Mouse (Mus musculus): Measurements from ENCODE around the gene Trp73.
A peak's percentile ranks its signal among the peaks of the same experiment; 100 is the strongest.

Trp73 gene

GRCm38 (mm10) chr4:154140182-154140212, at the start of gene Trp73:
Gene Trp73, minus strand, starts transcription at chr4:154140208.
- no peak for DNase-seq (ENCODE audit: low read depth, low spot score)

- no peak for DNase-seq (ENCODE audit: low read depth, low spot score)
Measured at GRCm38 (mm10) chr4:154188948-154189347, 48.9 kb upstream of the Trp73 start.

DNA sequence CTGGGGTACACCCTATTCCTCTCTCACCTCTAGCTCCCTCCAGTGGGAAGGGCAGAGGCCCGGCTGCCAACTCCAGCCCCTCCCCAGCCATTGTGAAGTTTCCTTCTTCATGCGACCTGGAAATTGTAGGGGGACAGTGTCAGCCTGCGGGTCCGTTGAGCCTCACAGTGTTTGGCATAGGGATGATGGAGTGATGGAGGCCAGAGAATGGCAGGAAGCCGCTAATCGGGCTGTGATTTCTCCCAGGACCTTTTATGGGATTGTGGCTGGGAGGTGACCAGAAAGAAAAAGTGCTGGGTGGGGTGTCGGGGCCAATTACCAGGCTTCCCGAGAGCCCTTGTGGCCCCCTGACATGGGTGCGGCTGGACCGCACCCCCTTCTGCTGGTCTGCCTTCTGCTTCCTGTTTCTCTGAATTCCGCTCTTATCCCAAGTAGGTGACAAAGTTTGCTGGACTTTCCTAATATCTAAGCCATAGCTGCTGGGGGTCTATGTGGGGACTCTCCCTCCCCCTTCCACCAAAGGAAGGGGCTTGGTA, 46.1 kb upstream of the Trp73 start:
- DNase-seq (ENCODE audit: low read depth, low spot score) = no peak

DNA sequence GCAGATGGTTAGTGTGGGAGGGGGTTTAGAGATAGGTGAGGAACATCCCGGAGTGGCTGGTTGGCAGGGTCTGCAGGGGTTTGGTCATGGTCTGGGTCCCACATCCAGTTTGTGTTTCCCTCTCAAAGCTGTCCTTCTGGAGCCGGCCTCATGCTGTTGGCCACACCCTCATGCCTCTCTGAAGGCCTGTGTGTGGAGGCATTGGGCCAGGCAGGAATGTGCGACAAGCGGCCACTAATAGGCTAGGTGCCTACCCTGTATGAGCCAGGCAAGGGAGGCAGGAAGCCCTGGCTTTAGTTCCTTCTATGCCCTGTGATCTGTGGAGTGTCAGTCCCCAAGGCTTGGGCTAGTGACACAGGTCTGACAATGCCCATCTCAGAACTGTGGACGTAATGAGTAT, 45.0 kb upstream of the Trp73 start:
- no peak for DNase-seq (ENCODE audit: low read depth, low spot score)

GRCm38 (mm10) chr4:154183566-154183965, 43.6 kb upstream of the Trp73 start:
- no peak for DNase-seq (ENCODE audit: low read depth, low spot score)

DNA sequence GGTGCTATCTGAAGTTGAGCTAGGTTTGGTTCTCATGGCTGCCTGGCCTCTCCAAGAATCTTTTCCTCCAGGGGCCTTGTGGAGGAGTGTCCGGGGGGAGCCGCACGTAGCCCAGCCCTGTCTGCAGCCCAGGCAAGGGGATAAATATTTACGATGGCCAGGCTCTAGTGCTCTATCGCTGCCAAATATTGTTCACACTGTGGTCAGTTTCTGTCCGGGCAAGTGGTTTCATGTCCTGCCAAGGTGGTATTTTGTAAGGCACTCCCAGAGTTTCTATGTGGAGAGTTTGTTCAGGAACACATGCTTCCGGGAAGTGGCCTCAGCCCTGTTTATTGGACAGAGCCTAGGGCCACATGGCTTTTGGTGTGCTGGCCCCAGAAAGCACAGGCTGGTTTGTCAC, 41.0 kb upstream of the Trp73 start:
- DNase-seq (ENCODE audit: low read depth, low spot score) = no peak

DNA sequence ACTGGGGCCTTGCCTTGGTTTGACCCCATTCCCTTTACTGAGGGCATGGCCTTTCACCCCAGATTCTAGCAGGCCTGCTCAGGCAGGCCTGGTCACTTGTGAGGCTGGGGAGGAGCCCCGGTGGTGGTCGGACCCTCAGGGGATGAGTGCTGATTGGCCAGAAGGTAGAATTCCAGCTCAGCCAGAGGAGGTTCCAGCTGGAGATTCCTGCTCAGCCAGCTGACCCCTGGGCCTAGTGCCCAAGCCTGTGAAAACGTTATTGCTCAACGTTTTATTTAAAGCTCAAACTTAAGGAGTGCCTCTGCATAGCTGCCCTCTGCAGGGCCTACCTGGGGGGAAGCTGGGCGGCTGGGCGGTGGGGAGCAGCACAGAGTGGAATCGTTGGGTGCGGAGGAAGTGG, 37.2 kb upstream of the Trp73 start:
- DNase-seq (ENCODE audit: low read depth, low spot score) = no peak

DNA sequence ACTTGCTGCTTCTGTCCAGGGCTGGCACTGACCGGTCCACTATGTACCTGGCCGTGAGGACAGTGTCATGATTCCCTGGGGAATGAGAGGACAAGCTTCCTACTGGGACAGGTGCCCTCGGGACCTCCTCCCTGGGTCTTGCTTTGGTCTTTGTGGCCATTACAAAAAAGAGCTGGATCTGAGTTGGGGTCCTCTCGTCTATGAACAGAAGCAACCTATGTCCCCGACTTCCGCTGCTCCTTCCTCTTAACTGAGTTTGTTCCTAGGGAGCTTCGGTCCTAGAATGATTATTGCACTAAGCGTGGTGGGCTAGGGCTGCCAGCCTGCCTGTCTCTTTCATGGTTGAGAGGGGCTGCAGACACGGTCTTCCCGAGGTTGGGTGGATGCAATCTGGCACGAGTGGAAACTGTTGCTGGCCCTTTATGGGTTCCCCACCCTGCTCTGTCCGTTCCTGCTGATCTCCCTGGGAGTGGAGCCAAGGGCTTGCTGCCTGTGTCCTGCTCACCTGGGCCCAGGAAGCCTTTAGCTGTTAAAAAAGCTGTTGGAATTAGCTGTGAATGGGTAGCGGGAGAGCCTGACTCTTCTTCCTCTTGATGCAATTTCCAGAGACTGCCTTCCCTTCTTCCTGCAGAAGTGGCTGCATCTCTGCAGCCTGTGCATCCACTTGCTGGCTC, 32.1 kb upstream of the Trp73 start:
- no peak for DNase-seq (ENCODE audit: low read depth, low spot score)

GRCm38 (mm10) chr4:154171151-154171930, 31.3 kb upstream of the Trp73 start:
- no peak for DNase-seq (ENCODE audit: low read depth, low spot score)

- no peak for DNase-seq (ENCODE audit: low read depth, low spot score)
Measured at GRCm38 (mm10) chr4:154170506-154171150, 30.6 kb upstream of the Trp73 start, which contains the start of gene Megf6. Gene Megf6, plus strand, starts transcription at chr4:154170730.

GRCm38 (mm10) chr4:154170021-154170420, 30.0 kb upstream of the Trp73 start:
- DNase-seq (ENCODE audit: low read depth, low spot score) = no peak

DNA sequence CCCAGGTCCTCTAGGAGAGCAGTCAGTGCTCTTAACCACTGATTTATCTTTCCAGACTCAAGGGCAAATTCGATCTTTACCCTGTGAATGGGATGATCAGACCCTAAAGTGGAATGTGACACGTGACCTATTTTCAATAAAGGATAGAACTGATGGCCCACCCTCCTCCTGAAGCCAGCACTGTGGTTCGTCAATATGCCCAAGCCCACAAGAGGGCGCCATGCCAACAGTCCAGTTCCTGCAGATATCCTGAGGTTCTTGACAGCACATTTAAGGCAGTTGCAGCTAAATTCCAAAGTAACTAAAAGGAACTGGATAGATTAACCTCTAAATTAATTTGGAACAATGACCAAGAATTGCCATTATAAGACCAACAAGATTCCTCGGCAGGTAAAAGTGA, 27.0 kb upstream of the Trp73 start:
- DNase-seq (ENCODE audit: low read depth, low spot score) = no peak

GRCm38 (mm10) chr4:154163296-154163695, 23.3 kb upstream of the Trp73 start:
- no peak for DNase-seq (ENCODE audit: low read depth, low spot score)

GRCm38 (mm10) chr4:154160538-154161390, 20.8 kb upstream of the Trp73 start, which contains the start of gene Tprgl:
Gene Tprgl, minus strand, starts transcription at chr4:154160666.
- DNase-seq (ENCODE audit: low read depth, low spot score) = peak; percentile 97

DNA sequence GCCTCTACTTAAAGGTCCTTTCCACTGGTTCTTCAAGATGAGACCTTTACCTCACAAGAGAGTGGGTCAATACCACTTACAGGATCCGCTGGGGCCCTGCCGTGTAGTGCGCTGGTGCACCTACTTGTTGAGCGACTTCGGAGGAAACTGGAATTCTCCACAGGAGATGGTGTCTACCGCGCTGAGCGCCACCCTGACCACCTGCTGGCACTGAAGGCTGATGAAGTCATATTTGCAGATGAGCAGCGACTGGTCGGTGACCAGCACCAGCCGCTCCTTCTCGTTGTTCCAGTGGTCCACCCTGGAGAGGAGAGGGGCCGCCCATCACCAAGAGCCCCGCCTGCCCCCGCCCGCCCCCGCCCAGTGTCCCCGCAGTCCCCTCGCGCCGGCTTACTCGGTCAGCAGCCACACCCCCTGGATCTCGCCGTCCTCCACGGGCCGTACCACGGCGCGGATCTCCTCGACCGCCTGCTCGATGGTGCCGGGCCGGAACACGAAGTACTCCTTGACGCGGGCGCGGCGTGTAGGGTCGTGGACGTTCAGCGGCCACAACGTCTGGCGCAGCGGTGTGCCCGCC, 20.0 kb upstream of the Trp73 start:
- no peak for DNase-seq (ENCODE audit: low read depth, low spot score)

- DNase-seq (ENCODE audit: low read depth, low spot score) = no peak
Measured at GRCm38 (mm10) chr4:154159002-154159401, 19.0 kb upstream of the Trp73 start.

GRCm38 (mm10) chr4:154157970-154158662, 18.1 kb upstream of the Trp73 start:
- no peak for DNase-seq (ENCODE audit: low read depth, low spot score)

DNA sequence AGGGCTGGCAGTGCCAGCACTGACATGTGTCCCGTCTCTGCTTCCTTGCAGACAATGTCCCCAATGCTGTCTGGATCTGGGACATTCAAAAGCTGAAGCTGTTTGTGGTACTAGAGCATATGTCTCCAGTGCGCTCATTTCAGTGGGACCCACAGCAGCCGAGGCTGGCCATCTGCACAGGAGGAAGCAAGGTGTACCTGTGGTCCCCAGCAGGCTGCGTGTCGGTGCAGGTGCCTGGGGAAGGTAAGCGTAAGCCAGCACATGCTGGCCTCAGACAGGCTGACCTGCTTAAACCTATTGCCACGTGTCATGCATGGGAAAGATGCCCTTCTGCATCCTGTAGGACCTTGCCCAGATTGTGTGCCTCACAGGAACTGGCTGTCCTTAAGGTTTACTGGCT, 16.0 kb upstream of the Trp73 start:
- no peak for DNase-seq (ENCODE audit: low read depth, low spot score)

- no peak for DNase-seq (ENCODE audit: low read depth, low spot score)
Measured at GRCm38 (mm10) chr4:154154104-154154503, 14.1 kb upstream of the Trp73 start.

GRCm38 (mm10) chr4:154146342-154146741, 6.3 kb upstream of the Trp73 start:
- DNase-seq (ENCODE audit: low read depth, low spot score) = no peak

DNA sequence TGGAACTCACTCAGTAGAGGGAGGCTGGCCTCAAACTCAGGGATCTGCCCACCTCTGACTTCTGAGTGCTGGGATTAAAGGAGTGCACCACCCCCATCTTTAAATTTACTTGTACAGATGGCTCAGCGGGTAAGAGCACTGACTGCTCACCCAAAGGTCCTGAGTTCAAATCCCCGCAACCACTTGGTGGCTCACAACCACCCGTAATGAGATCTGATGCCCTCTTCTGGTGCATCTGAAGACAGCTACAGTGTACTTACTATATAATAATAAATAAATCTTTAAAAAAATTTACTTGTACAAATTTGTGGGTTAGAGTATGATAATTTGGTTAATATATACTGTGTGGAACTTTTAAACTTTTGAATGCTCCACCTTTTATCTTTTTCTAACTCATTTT, 4.7 kb upstream of the Trp73 start:
- no peak for DNase-seq (ENCODE audit: low read depth, low spot score)
